Mouse (Mus musculus): ENCODE measurements at regions not wholly inside any gene's neighbourhood (a gene's known extent, or its start where the extent isn't known, plus 50 kb on each side); places are given as distances from the start of the nearest gene placed in this dataset.

DNA sequence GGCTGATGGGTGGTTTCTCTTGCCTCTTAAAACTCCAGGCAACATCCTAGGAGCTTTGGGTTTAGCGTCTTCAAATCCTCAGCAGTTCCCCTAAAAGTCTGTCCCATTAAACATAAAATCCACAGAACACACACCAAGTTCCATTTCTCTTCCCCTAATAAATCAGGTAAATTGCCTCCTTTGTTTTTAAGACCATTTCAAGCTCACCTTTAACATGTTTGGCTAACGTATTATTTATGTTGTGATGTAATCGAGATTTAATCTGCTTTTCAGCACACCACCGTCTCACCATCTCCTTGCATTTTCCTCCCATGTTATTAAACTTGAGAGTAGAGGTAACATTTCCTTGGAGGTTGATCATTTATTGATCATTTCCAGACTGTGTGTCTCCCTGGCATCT, 286.6 kb upstream of the Nfe2l3 start:
- Histone ChIP-seq H3K4me1 (ENCODE audit: control insufficient read depth, insufficient read depth, low read length) (peaks cover 2% of the 10 kb centered on the region), H3K27ac (ENCODE audit: control insufficient read depth, insufficient read depth, low read depth, low read length, poor library complexity) (no peak overlapping the region), H3K4me3 (replicated peaks; ENCODE audit: control insufficient read depth, low read depth, low read length) (no peak overlapping the region)
- 73% methylated on average over 4 of the region's 4 CpGs for whole genome bisulfite sequencing
- TF ChIP-seq POLR2A (IDR thresholded peaks at IDR 0.05; ENCODE audit: borderline replicate concordance, control insufficient read depth, low read depth, low read length) (no peak), CTCF (IDR thresholded peaks at IDR 0.05; ENCODE audit: control insufficient read depth, insufficient read depth, low read length) (no peak)

- Histone ChIP-seq H3K4me1 (ENCODE audit: control insufficient read depth, insufficient read depth, low read length) (peaks cover 2% of the 10 kb centered on the region), H3K4me3 (replicated peaks; ENCODE audit: control insufficient read depth, low read depth, low read length) (no peak overlapping the region), H3K27ac (ENCODE audit: control insufficient read depth, insufficient read depth, low read depth, low read length, poor library complexity) (no peak overlapping the region)
- TF ChIP-seq CTCF (IDR thresholded peaks at IDR 0.05; ENCODE audit: control insufficient read depth, insufficient read depth, low read length) (no peak), POLR2A (IDR thresholded peaks at IDR 0.05; ENCODE audit: borderline replicate concordance, control insufficient read depth, low read depth, low read length) (no peak)
- 79% methylated on average over 9 of the region's 9 CpGs for WGBS
Observed at GRCm38 (mm10) chr6:51148821-51149220, 283.6 kb upstream of the Nfe2l3 start.

DNA sequence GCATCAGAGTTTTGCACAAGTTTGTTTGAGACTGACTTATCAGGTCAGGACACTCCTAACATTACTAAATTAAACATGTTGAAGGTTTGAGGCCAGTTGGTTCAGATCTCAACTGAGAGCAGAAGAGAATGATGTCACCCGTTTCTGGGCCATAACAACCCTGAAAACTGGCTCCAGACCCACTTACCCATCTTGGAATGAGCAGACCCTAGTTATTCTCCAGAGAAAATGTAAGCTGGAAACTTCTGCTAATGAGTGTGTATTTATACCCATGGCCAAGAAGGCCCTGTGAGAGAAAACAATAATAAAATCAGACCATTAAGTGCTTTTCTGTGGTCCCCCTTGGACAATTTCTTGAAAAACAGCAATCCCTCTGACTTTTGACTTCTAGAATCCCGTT, 282.4 kb upstream of the Nfe2l3 start:
- TF ChIP-seq CTCF (IDR thresholded peaks at IDR 0.05; ENCODE audit: control insufficient read depth, insufficient read depth, low read length) (no peak), POLR2A (IDR thresholded peaks at IDR 0.05; ENCODE audit: borderline replicate concordance, control insufficient read depth, low read depth, low read length) (no peak)
- H3K27ac ChIP-seq (ENCODE audit: control insufficient read depth, insufficient read depth, low read depth, low read length, poor library complexity) = peak overlapping the region; percentile 74; the same call in 1 of the 2 replicates

DNA sequence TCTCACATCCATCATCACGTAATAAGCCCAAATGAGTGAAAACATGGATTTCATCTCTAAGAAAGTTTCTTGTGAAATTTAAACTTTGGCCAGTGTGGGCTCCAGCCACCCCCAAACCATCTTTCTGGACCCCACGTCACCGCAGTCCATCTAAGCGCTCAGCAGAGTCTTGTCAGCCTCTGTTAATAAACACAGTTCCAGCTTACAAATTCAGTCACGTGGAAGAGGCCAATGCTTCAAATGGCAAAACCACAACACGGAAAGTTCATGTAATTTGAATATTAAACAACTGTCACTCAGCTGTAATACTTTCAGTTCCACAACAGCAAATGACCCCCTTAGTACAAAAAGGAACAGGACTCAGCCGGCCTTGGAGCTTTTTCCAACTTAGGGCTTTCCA, 282.0 kb upstream of the Nfe2l3 start:
- TF ChIP-seq POLR2A (IDR thresholded peaks at IDR 0.05; ENCODE audit: borderline replicate concordance, control insufficient read depth, low read depth, low read length) (no peak), CTCF (IDR thresholded peaks at IDR 0.05; ENCODE audit: control insufficient read depth, insufficient read depth, low read length) (no peak)
- Histone ChIP-seq H3K4me3 (replicated peaks; ENCODE audit: control insufficient read depth, low read depth, low read length) (no peak overlapping the region), H3K27ac (ENCODE audit: control insufficient read depth, insufficient read depth, low read depth, low read length, poor library complexity) (peak overlapping the region; percentile 74), H3K4me1 (ENCODE audit: control insufficient read depth, insufficient read depth, low read length) (peaks cover 2% of the 10 kb centered on the region)
- WGBS = 70% methylated on average over 7 of the region's 7 CpGs

More for the DNA sequence above, 282.4 kb upstream of the Nfe2l3 start:
- Histone ChIP-seq H3K4me3 (replicated peaks; ENCODE audit: control insufficient read depth, low read depth, low read length) (no peak overlapping the region), H3K4me1 (ENCODE audit: control insufficient read depth, insufficient read depth, low read length) (peaks cover 2% of the 10 kb centered on the region)
- WGBS = 84% methylated on average over 2 of the region's 2 CpGs

GRCm38 (mm10) chr6:51150916-51151315, 281.6 kb upstream of the Nfe2l3 start:
- no peak overlapping the region for H3K4me3 ChIP-seq (replicated peaks; ENCODE audit: control insufficient read depth, low read depth, low read length)
- peaks cover 2% of the 10 kb centered on the region for H3K4me1 ChIP-seq (ENCODE audit: control insufficient read depth, insufficient read depth, low read length)
- H3K27ac ChIP-seq (ENCODE audit: control insufficient read depth, insufficient read depth, low read depth, low read length, poor library complexity) = peak overlapping the region; percentile 72
- WGBS = 75% methylated on average over 2 of the region's 2 CpGs
- TF ChIP-seq POLR2A (IDR thresholded peaks at IDR 0.05; ENCODE audit: borderline replicate concordance, control insufficient read depth, low read depth, low read length) = no peak
- no peak for TF ChIP-seq CTCF (IDR thresholded peaks at IDR 0.05; ENCODE audit: control insufficient read depth, insufficient read depth, low read length)

DNA sequence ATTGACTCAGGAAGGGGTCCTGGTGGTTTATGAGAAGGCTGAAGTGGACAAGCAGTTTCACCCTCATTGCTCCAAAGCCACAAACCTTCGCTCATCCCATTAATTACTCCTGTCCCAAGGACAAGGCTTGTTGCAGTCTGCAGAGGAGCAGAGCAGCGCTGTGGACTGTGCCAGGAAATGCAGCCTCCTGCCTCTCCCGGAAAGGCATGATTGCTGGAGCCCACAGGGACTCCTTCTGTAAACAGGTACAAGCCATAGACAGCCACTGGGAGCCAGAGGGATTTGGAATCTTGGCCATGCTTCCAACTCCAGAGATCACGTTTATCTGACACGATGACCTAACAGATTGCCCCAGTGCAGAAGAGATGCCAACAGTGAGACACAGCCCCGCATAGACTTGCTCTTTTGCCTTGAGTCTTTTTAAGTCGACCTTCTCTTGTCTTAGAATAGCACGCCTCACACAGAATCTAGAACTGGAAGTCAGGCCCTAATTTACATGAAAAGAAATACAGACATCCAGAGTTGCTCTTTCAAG, 275.6 kb upstream of the Nfe2l3 start:
- TF ChIP-seq CTCF (IDR thresholded peaks at IDR 0.05; ENCODE audit: control insufficient read depth, insufficient read depth, low read length) = no peak
- TF ChIP-seq POLR2A (IDR thresholded peaks at IDR 0.05; ENCODE audit: borderline replicate concordance, control insufficient read depth, low read depth, low read length) = no peak
- WGBS = 73% methylated on average over 8 of the region's 8 CpGs
- H3K4me1 ChIP-seq (ENCODE audit: control insufficient read depth, insufficient read depth, low read length) = no peaks in the 10 kb centered on the region; the same call in 1 of the 2 replicates
- H3K27ac ChIP-seq (ENCODE audit: control insufficient read depth, insufficient read depth, low read depth, low read length, poor library complexity) = no peak overlapping the region
- H3K4me3 ChIP-seq (replicated peaks; ENCODE audit: control insufficient read depth, low read depth, low read length) = no peak overlapping the region

- 83% methylated on average over 6 of the region's 6 CpGs for WGBS
- Histone ChIP-seq H3K4me3 (replicated peaks; ENCODE audit: control insufficient read depth, low read depth, low read length) (no peak overlapping the region), H3K27ac (ENCODE audit: control insufficient read depth, insufficient read depth, low read depth, low read length, poor library complexity) (no peak overlapping the region), H3K4me1 (ENCODE audit: control insufficient read depth, insufficient read depth, low read length) (no peaks in the 10 kb centered on the region; the same call in 1 of the 2 replicates)
- TF ChIP-seq CTCF (IDR thresholded peaks at IDR 0.05; ENCODE audit: control insufficient read depth, insufficient read depth, low read length) (no peak), POLR2A (IDR thresholded peaks at IDR 0.05; ENCODE audit: borderline replicate concordance, control insufficient read depth, low read depth, low read length) (no peak)
Observed at GRCm38 (mm10) chr6:51161149-51161548, 271.3 kb upstream of the Nfe2l3 start.

- 73% methylated on average over 14 of the region's 14 CpGs for WGBS
- Histone ChIP-seq H3K4me3 (replicated peaks; ENCODE audit: control insufficient read depth, low read depth, low read length) (no peak overlapping the region), H3K4me1 (ENCODE audit: control insufficient read depth, insufficient read depth, low read length) (no peaks in the 10 kb centered on the region; the same call in 1 of the 2 replicates), H3K27ac (ENCODE audit: control insufficient read depth, insufficient read depth, low read depth, low read length, poor library complexity) (no peak overlapping the region)
- TF ChIP-seq CTCF (IDR thresholded peaks at IDR 0.05; ENCODE audit: control insufficient read depth, insufficient read depth, low read length) = no peak
- TF ChIP-seq POLR2A (IDR thresholded peaks at IDR 0.05; ENCODE audit: borderline replicate concordance, control insufficient read depth, low read depth, low read length) = no peak
Observed at GRCm38 (mm10) chr6:51162208-51163082, 270.0 kb upstream of the Nfe2l3 start.

Data from bone marrow, adult 2 months (tissue).